Mouse (Mus musculus) neutrophil, adult 83 days (primary cell): ENCODE results near the gene Gm4131. TPM values are rescaled to one million over a fixed set of nuclear protein-coding genes. Genes with fewer than 3 reads are reported as not detected.

Experiments
- total RNA-seq, 2 experiments: library from RNA; stranded (reverse); gene quantifications; one replicate each; pipeline ENCODE4 v1.2.4; 2023

The Gm4131 gene
- not detected for total RNA-seq

GRCm38 (mm10) chr14:62566821-62567220, at the start of gene Gm4131:
Gm4131 (minus strand) TSS chr14:62566921.

DNA sequence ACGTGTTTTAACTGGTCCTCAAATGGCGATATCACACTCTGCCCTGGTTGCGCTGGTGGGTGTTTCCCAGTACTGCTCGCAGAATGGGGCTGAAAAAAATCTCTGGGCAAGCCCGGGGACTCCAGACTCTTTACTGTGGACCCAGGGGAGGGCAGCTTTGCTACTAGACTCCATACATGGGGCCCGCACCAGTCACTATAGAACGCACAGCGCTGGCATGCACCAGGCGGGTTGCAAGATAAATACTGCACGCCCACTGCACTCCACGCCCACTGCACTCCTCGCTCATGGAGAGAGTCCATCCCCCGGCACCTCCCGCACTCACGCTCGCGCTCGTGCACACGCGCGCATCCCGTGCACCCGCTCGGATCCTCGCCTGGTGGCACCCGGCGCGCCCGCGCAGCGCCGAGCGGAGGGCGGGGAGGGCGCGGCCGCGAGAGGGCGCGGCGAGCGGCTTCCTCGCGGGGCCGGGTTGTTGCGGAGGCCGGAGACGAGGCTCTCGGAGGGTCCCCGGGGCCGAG, 11.4 kb downstream of the Gm4131 start, which contains the start of gene Fam124a:
Gene Fam124a, plus strand, starts transcription at position 429 of the 521 bp plus-strand sequence.

GRCm38 (mm10) chr14:62456239-62456747, 110.4 kb downstream of the Gm4131 start, which contains the start of gene Gucy1b2:
Gucy1b2 (minus strand) TSS chr14:62456289.

Other genes starting within 250 kb of the Gm4131 start
- gene Gucy1b2, start 110.6 kb downstream of the Gm4131 start, total RNA-seq: not detected
- not detected for gene Fam124a, start 11.2 kb downstream of the Gm4131 start, total RNA-seq
- not detected for gene Serpine3, start 96.7 kb upstream of the Gm4131 start, total RNA-seq
- 10 to 100 TPM; 35.0 to 35.8 TPM for gene Ints6, start 194.2 kb upstream of the Gm4131 start, total RNA-seq